Mouse (Mus musculus) heart, postnatal 36 days (tissue): ENCODE data around the gene Rcor2. TPM values are rescaled to one million over a fixed set of nuclear protein-coding genes. Genes with fewer than 3 reads are reported as not detected.

Source experiments
- DNase-seq, 2 experiments: peaks; one replicate each; pipeline ENCODE4 v3.0.0; 2021 to 2022
- intact Hi-C: fragments of 180-260 bp; cut with DNase I; formaldehyde crosslinking; loops from one replicate; pipeline ENCODE4 v1.15.1; 2025
- total RNA-seq, 2 experiments: library from RNA; stranded (reverse); gene quantifications; 2 replicates each; pipeline ENCODE4 v1.2.3; 2021

The Rcor2 gene
- 1 to 10 TPM; 5.4 to 7.8 TPM for total RNA-seq

DNA sequence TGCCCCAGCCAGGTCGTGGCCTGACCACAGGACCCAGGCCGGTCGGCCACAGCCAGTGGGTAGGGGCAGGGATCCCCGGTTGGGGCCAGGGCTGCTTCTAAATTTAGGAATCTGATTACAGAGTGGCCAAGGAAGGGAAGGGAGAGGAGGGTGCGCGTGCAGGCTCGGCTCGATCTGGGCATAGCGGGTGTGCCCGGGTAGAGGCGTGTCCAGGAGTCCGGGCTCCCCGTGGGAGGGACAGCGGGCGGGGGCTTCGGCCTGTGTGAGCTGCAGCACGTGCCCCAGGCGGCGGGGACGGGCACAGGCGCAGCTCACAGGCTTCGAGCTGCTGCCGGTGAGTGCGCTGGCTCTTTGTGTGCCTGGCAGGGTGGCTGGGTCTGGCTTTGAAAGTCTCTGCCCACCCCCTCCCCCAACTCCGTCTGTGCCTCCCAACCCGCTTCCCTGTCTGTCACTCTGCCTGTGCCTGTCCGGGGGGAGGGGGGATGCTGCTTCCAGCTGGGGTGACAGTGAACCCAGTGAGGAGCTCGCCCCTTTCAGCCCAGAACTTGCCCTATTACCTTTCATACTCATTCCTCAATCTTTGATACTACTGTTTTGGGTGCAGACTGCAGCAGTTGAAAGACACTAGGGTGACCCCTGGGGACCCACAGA lies at the start of gene Rcor2:
TSS of gene Rcor2 (plus strand) at position 235 of the 651 bp plus-strand sequence.
- DNase-seq = peak; percentile 70 to 78
- intact Hi-C loops = no loop called here

DNA sequence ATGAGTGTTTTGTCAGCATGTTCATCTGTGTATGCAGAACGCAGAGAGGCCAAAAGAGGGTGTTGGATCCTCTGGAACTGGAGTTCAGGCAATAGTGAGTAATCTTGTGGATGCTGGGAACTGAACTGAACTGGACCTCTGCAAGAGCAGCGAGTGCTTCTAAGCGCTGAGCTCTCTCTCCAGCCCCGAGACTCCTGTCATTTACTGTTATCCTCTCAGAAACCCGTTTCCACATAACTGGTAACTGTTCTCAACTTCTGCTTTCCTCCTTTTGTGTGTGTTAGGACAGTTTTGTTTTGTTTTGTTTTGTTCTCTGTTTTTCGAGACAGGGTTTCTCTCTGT lies 49.2 kb upstream of the Rcor2 start:
- intact Hi-C loops = no loop called here
- DNase-seq = no peak

DNA sequence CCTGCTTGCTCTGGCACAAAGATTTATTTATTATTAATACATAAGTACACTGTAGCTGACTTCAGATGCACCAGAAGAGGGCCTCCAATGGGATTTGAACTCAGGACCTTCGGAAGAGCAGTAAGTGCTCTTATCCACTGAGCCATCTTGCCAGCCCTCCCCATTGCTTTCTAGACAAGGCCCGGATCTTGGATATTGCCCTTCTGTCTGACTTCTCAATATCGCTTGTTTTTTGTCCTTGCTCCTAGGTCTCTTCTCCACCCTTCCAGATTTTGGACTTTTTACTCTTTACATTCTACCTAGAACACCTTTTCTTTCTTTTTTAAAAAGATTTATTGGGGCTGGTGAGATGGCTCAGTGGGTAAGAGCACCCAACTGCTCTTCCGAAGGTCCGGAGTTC lies 48.4 kb upstream of the Rcor2 start:
- intact Hi-C loops = no loop called here

DNA sequence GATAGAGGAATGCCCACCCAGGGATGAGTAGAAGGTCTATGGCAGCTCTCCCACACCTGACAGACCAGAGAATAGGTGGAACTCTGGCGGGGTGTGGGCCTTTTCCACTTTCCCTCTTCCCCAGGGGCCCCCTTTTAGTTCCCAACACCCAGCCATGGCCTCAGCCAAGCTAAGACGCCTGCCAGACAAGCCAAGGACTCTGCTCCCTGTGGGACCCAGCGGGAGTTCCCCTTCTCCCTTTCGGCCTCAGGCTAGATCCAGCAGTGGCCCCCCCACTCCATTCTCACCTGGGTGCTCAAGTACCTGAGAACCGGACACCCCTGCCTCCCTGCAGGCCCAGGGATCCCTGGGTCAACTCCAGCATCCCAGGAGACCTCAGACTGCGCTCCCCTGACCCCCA lies 44.9 kb upstream of the Rcor2 start:
- DNase-seq = no peak
- intact Hi-C loops = no loop called here

More for the DNA sequence above, 48.4 kb upstream of the Rcor2 start:
- no peak for DNase-seq

DNA sequence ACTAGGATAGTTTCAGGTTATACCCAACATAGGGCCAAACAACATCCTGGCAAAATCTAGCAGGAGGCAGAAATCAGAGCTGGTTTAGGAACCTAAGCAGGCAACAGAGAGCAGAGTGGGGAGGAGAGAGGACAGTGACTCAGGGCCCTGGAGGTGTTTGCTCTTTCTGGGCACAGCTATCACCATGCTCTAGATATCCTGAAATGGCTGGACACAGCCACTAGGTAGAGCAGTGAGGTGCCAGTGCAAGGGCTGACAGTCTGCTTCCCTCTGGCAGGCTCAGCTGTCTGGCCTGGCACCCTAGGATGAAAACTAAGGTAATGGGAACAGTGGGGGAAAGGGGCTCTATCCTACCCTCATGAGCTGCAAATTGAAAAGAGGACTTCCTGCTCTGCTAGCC lies 43.6 kb upstream of the Rcor2 start:
- no peak for DNase-seq

DNA sequence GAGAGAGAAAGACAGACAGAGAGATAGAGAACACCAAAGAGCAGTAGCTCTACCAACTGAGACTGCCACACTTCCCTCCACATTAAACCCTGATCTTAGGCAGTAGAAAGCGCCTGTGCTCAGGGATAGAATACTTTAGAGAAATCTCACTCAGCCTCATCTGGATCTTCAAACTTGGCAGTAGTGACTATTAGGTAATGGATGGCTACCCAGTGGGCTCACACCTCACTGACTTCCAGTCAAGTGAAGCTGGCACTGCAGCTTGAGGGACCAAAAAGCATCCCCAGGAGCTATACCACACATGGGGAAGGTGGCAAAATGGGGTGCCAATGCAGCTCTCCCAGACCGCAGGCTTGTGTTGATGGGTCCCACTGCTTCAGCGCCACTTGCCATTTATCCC lies 42.9 kb upstream of the Rcor2 start:
- intact Hi-C loops = no loop called here
- no peak for DNase-seq

More for the DNA sequence above, 43.6 kb upstream of the Rcor2 start:
- intact Hi-C loops = no loop called here

DNA sequence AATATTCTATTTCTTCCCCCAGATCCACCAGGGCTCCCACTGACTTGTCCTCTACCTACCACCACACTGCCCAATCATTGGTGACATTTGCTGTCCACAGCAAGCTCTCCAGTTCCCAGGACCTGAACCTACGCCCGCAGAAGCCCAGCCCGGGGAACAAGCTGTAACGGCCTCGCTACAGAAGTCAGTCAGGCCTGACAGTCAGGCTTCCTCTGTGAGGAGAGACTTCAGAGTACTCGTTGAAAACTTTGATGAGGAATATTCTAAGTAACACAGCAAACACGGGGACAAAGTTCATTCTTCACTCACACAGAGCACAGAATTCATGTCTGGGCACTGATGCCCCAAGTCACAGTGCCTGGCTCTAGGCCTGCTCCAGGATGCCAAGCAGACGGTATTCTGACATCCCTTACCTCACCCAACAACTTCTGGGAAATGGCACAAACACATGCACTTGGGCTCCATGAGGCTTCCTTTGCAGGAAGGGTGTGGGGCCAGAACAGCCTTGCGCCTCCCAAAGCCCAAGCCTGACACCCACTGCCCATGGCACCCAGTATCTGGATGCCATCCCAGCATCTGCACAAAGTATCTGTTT lies 41.9 kb upstream of the Rcor2 start:
- intact Hi-C loops = no loop called here
- no peak for DNase-seq

DNA sequence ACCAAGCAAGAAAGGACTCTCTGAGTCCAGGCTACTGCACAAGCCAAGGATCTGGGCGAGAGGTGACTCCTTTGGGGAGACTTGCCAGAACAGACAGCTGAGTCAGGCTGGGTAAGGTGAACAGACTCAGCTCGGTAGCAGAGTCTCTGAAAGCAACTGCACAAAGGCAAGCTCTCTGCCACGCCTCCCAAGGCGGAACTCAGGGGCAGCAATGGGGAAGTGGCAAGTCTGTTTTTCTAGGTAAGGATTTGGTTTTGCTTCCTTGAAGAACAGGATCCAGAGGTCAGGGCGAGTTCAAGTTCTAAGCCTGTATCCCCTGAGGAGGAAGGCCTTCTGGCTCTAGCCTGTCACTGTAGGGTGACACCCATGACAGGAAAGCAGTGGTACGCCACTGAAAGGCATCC lies 40.6 kb upstream of the Rcor2 start:
- DNase-seq = no peak
- intact Hi-C loops = no loop called here

DNA sequence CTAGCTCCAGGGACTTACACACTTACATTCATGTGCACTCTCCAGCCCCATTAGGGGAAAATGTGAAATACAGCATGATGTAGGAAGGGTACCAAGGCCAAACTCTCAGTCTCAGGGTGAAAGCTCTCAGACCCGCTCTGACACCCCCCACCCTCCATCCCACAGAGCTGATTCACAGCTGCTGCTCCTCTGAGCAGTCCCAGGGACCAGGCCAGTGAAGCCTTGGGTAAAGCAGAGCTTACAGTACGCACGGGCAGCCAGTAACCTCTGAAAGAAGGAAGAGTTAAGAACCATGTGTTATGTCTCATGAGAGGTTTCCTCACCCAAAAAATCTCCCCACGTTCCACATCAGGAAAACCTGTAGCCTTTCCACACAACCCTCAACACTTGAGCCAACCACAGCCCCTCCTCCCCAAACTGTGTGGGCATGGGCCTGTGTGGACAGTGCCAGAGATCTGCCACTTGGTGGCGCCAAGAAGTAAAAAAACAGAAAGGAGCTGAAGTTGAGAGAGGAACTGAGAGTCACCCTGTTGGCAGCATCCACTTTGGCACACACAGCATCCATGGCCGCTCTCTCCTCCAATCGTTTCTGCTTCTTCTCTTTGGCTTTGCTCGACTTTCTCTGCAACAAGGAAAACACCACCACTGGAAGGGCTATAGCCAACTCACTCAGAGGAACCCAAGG lies 32.4 kb upstream of the Rcor2 start:
- intact Hi-C loops = loop anchor here (1.0 to 10.0 kb wide), 4 partner anchors 28 to 380 kb away; partner anchors contain the start of gene Hrasls5
- peak; percentile 77 for DNase-seq

DNA sequence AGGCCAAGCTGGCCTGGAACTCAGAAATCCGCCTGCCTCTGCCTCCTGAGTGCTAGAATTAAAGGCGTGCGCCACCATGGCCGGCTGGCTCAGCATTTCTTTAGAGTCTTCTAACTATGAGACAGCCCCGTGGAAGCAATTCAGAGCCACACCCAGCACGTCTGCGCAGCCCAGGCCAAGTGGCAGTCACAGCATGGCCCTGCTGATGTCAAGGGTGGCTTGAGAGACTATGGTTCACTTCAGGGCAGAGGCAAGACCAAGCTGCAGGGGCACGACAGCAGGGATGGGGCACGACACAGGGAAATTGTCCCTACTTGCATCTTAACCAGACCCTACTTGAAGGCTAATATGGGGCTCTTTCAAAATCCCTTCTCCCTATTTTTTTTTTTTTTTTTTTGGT lies 31.7 kb upstream of the Rcor2 start:
- intact Hi-C loops = loop anchor here (2.0 to 10.0 kb wide), 3 partner anchors 27 to 379 kb away; partner anchors contain the start of gene Hrasls5
- no peak for DNase-seq

DNA sequence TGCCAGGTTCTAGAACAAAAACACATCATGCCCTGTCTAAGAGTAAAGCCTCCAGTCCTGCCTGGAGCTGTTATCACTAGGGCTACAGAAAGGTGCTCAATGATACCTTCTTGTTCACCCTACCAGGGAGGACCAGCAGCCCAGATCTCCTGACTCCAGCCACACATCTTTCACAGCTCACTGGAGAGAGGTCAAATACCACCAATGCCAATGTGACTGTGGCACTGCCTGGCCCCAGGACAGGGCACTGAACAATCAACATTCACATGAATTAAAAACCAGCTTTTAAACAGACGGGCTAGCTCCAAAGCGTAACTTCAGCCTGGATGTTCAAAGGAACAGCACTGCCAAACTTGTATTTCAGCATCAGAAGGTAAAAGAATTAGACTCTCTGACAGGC lies 31.1 kb upstream of the Rcor2 start:
- no peak for DNase-seq
- intact Hi-C loops = loop anchor here (10.0 kb wide), 1 partner anchor 379 kb away; the partner anchor contains the start of gene Hrasls5

DNA sequence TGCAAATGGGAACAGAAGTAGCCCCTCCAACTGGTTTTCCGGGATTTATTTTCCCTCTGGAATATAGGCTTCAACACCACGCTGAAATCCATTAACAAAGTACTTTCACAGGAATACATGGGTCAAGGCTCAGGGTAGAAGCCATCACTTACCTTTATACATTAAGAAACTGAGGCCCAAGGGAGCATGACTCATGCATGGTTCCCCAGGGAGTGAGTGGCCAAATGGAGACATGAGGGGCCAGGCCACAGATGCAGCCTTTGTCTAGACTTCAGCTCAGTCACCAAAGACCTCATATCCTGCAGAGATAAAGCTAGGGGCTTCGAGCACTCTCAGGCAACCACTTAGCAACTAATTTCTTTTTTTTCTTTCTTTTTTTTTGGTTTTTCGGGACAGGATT lies 30.4 kb upstream of the Rcor2 start:
- DNase-seq = no peak
- intact Hi-C loops = loop anchor here (1.0 to 10.0 kb wide), 2 partner anchors 200 to 378 kb away; partner anchors contain the start of gene Hrasls5

DNA sequence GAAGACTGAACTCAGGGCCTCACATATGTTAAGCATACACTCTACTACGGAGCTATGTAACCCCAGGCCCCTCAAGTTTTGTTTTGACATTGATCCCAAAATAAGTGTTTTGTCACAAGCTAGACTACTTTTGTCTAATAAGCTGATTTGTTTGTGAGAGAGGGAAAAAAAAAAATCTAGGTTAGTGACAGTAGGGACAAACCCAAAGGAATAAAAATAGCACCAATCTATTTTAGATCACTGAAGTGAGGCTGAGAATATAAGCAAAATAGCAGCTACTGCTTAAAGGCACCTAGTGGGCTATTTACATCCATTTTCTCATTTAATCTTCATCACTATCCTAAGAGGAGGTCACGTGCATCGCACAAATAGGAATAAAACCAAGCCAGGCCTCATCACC lies 27.6 kb upstream of the Rcor2 start:
- DNase-seq = no peak
- intact Hi-C loops = loop anchor here (10.0 kb wide), 1 partner anchor 375 kb away; the partner anchor contains the start of gene Hrasls5

DNA sequence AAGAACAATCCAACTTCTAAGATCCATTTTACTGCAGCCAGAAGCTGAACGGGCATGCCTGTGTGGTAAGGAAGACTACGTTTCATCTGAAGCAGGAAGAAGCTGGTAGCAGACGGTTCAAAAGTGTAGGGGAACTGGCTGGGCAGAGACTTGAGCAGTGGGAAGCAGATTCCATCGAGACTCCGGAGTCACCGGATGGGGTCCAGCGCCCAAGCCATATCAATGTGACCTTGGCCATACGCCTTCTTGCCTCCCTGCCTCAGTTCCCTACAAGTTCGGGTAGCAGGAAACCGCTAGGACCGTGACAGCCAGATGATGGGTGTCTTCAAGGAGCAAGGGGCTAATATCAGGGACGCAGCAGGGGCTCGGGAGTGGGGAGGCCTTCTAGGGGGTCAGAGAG lies 26.8 kb upstream of the Rcor2 start:
- DNase-seq = no peak
- intact Hi-C loops = loop anchor here (2.0 kb wide), 3 partner anchors 29 to 177 kb away; partner anchors contain the start of genes 2700081O15Rik and Mark2

DNA sequence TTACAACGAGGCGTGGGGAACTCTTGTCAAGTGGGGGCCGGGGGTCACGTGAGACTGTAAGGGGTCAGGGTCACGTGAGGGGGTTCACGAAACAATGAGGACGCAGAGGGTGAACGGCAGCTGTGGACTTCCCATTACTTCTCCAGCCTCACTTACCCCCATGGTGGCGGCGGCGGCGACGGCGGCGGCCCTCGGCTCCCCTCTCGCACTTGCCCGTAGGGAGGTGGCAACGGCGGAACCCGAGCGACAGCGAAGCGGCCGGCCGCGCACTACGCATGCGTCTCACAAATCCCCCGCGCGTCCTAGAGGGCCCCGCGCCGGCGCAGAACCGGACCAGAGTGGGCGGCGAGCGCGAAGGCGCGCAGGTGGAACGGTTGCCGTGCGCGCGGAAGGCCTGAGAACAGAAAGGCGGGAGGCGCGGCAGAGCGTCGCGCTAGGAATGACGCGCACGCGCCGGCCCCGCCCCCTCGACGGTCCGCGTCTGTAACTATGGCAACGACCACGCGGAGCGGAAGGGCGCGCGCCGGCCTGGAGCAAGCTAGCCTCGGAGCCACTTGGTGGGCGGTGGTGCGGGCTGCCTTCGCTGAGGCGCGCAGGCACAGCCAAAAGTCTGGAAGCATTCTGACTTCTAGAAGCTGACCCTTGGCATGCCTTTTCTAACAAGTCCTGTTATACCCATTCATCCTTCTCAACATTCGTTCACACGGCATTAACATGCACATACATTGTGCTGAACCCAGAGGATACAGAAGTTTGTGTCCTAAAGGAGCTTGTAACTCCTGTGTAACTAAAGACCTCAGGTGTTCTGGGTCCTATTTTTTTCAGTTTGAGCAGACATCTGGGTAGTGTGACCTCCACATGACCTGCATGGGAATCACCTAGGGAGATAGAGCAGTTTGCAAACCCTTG lies 26.1 kb upstream of the Rcor2 start, which contains the start of gene Naa40:
TSS of gene Naa40 (minus strand) at position 402 of the 909 bp plus-strand sequence.
- peak; percentile 93 for DNase-seq
- intact Hi-C loops = loop anchor here (2.0 kb wide), 3 partner anchors 28 to 176 kb away; partner anchors contain the start of genes 2700081O15Rik and Mark2

DNA sequence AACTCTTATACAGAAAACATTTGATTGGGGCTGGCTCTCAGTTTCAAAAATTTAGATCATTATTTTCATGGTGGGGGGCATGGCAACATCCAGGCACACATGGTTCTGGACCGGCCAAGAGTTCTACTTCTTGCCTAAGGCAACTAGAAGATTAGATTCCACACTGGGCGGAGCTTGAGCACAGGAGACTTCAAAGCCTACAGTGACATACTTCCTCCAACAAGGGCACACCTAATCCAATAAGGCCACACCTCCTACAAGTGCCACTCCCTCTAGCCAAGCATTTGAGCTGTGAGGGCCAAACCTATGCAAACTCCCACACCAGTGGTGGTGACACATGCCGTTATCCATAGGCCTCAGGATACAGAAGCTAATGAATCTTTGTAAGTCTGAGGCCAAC lies 21.1 kb upstream of the Rcor2 start:
- DNase-seq = no peak
- intact Hi-C loops = no loop called here

DNA sequence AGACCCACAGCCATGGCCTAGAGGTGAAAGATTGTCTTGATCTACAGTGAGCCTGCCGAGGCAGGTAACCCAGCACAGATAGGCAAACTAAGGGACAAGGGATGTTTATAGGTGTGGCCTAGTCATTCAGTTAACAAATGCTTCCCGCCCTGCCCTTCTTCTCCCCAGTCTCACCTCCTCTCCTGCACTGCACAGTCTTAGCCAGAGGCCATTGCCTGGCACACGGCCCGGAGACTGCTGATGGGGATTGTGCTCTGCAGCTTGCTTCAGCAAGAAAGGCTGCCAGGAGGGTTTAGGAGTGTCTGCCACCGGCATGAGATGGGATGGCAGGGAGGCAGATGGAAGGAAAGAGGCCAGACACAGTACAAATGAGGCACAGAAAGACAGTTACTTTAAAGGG lies 9.2 kb upstream of the Rcor2 start:
- no peak for DNase-seq
- intact Hi-C loops = no loop called here

DNA sequence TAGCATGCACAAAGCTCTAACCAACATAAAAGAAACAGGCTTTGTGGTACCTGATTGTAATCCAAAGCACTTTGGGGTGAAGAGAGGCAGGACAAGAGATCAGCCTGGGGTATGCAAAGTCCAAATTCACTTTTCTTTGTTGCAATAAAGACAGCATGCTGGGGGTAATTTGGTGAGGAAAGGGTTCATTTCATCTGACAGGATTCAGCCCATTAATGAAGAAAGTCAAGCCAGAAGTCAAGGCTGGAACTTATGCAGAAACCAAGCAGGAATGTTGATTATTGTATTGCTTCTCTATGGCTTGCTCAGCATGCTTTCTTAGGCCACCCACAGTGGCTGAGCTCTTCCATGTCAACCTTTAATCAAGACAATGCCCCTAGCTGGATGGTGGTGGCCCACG lies 5.6 kb upstream of the Rcor2 start:
- DNase-seq = no peak
- intact Hi-C loops = no loop called here

DNA sequence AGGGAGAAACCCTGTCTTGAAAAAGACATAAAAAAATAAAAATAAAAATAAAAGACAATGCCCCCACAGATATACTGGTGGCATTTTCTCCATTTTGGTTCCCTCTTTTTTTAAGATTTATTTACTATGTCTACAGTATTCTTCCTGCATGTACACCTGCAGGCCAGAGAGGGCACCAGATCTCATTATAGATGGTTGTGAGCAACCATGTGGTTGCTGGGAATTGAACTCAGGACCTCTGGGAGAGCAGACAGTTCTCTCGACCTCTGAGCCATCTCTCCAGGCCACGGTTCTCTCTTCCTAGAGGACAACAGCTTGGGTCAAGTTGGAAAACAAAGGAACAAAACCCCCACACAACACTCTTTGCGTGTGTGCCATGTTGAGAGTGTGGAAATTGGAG lies 5.2 kb upstream of the Rcor2 start:
- no peak for DNase-seq
- intact Hi-C loops = loop anchor here (2.0 kb wide), 1 partner anchor 27 kb away; no protein-coding TSS in a partner anchor

DNA sequence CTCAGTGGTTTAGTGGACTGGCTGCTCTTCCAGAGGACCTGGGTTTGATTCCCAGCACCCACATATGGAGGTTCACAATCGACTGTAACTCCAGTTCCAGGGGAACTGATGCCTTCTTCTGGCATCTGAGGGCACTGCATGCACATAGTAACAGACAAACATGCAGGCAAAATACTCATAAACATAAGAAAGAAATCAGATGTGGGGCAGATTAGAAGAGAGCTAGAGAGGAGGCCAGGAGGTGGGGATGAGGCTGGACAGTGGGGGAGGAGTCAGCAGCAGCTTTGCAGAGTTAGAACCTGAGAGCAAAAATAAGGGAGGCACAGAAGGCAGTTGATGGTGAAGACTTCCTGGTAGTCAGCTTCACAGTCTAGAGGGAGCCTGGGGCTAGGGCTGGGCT lies 4.5 kb upstream of the Rcor2 start:
- intact Hi-C loops = loop anchor here (2.0 kb wide), 1 partner anchor 28 kb away; no protein-coding TSS in a partner anchor

More for the DNA sequence above, 4.5 kb upstream of the Rcor2 start:
- no peak for DNase-seq
